Mouse (Mus musculus) ES-E14 (cell line): ENCODE results near the gene Rarb.

Experiments
- CHD2 ChIP-seq: IDR thresholded peaks from 2 replicates; pipeline ENCODE4 v1.6.1; 2014; ENCODE audit warnings: mild to moderate bottlenecking, low read depth, low read length, inconsistent platforms
- HCFC1 ChIP-seq: IDR thresholded peaks from 2 replicates; pipeline ENCODE4 v1.6.1; 2012; ENCODE audit warnings: low read length, inconsistent platforms, borderline replicate concordance; ENCODE audit not compliant: insufficient read depth
- MAFK ChIP-seq: IDR thresholded peaks from 2 replicates; pipeline ENCODE4 v1.6.1; 2014; ENCODE audit warnings: mild to moderate bottlenecking, low read depth, low read length, inconsistent platforms; ENCODE audit not compliant: insufficient read depth

DNA sequence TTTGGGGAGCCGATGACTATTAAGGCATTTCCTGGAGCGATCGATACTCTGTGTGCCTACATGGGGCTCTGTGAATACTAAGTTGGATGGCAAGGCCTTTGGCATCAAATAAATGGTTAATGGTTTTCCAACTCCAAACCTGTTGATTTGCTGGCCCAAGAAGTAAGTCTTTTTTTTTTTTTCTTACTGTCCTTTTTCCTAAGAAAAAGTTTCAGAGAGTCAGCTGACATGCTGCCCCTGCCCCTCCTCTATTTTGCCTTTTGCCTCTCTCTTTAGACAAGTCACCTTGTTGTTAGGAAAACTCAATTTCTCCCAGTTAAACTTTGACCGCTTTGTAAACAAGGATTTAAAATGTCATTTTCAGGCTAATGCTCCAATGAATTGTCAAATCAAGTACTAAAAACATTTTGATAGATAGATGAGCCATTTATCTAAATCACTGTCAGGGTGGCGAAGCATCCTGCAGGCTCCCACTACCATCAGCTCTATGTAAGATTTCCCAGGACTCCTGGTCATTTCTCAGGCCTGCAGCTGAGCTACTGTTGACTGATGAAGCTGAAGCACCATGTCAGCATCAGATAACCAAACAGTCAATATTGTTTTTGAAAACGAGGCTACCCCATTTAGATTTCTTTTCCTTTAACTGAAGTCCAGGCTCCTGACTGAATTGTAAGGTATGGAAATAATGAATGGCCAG lies 245.3 kb downstream of the Rarb start:
- no peak for TF ChIP-seq HCFC1
- TF ChIP-seq CHD2, result no peak
- no peak for TF ChIP-seq MAFK
